Mouse (Mus musculus): ENCODE measurements around the gene Slc44a4.
"Not testable (repeated sequence)": the region's sequence is repeated elsewhere in the genome, so short reads cannot be mapped to it uniquely, and the experiment has no call there.

Gene Slc44a4

GRCm38 (mm10) chr17:34899053-34899889 is 15.0 kb upstream of the Slc44a4 start:
- peak; percentile 51 to 55 for DNase-seq (ENCODE audit: low spot score in 2 of 2)

- DNase-seq (ENCODE audit: low spot score in 2 of 2) = no peak
Observed at GRCm38 (mm10) chr17:34899890-34900243, 14.4 kb upstream of the Slc44a4 start.

- DNase-seq (ENCODE audit: low spot score in 2 of 2) = not testable (repeated sequence)
Observed at GRCm38 (mm10) chr17:34900826-34901225, 13.4 kb upstream of the Slc44a4 start.

GRCm38 (mm10) chr17:34901948-34902347 is 12.3 kb upstream of the Slc44a4 start:
- not testable (repeated sequence) for DNase-seq (ENCODE audit: low spot score in 2 of 2)

GRCm38 (mm10) chr17:34902895-34903294 is 11.4 kb upstream of the Slc44a4 start:
- DNase-seq (ENCODE audit: low spot score in 2 of 2) = no peak

- no peak for DNase-seq (ENCODE audit: low spot score in 2 of 2)
Observed at GRCm38 (mm10) chr17:34910982-34911381, 3.3 kb upstream of the Slc44a4 start.

- peak; percentile 85 to 90 for DNase-seq (ENCODE audit: low spot score in 2 of 2)
Observed at GRCm38 (mm10) chr17:34911945-34912351, 2.3 kb upstream of the Slc44a4 start.

- DNase-seq (ENCODE audit: low spot score in 2 of 2) = no peak
Observed at GRCm38 (mm10) chr17:34915410-34915831, 1.2 kb downstream of the Slc44a4 start.

GRCm38 (mm10) chr17:34916316-34916715 is 2.0 kb downstream of the Slc44a4 start:
- DNase-seq (ENCODE audit: low spot score in 2 of 2) = no peak

GRCm38 (mm10) chr17:34917188-34917587 is 2.9 kb downstream of the Slc44a4 start:
- DNase-seq (ENCODE audit: low spot score in 2 of 2) = no peak

GRCm38 (mm10) chr17:34922939-34923338 is 8.7 kb downstream of the Slc44a4 start:
- no peak for DNase-seq (ENCODE audit: low spot score in 2 of 2)

- DNase-seq (ENCODE audit: low spot score in 2 of 2) = no peak
Observed at GRCm38 (mm10) chr17:34924258-34924657, 10.0 kb downstream of the Slc44a4 start.

- no peak for DNase-seq (ENCODE audit: low spot score in 2 of 2)
Observed at GRCm38 (mm10) chr17:34927306-34928019, 13.2 kb downstream of the Slc44a4 start.

- no peak for DNase-seq (ENCODE audit: low spot score in 2 of 2)
Observed at GRCm38 (mm10) chr17:34928841-34929240, 14.6 kb downstream of the Slc44a4 start.

- DNase-seq (ENCODE audit: low spot score in 2 of 2) = peak; percentile 84 to 97
Observed at GRCm38 (mm10) chr17:34931061-34931734, 16.9 kb downstream of the Slc44a4 start, which contains the start of gene Neu1. Neu1 (plus strand) TSS chr17:34931253.

GRCm38 (mm10) chr17:34931735-34932098 is 17.5 kb downstream of the Slc44a4 start:
- peak; percentile 34 to 47 for DNase-seq (ENCODE audit: low spot score in 2 of 2)

- DNase-seq (ENCODE audit: low spot score in 2 of 2) = peak in 1 of 2 experiments; percentile 46
Observed at GRCm38 (mm10) chr17:34932287-34932686, 18.0 kb downstream of the Slc44a4 start.

GRCm38 (mm10) chr17:34934031-34934430 is 19.8 kb downstream of the Slc44a4 start:
- DNase-seq (ENCODE audit: low spot score in 2 of 2) = no peak

GRCm38 (mm10) chr17:34934830-34935229 is 20.6 kb downstream of the Slc44a4 start:
- no peak for DNase-seq (ENCODE audit: low spot score in 2 of 2)

GRCm38 (mm10) chr17:34937960-34938505 is 23.8 kb downstream of the Slc44a4 start:
- DNase-seq (ENCODE audit: low spot score in 2 of 2) = no peak

- no peak for DNase-seq (ENCODE audit: low spot score in 2 of 2)
Observed at GRCm38 (mm10) chr17:34941344-34942041, 27.2 kb downstream of the Slc44a4 start.
